Mouse (Mus musculus) lung, postnatal 0 days (tissue): ENCODE measurements around the gene Map3k14. TPM values are rescaled to one million over a fixed set of nuclear protein-coding genes. Genes with fewer than 3 reads are reported as not detected.
"Not testable (repeated sequence)": the region's sequence is repeated elsewhere in the genome, so short reads cannot be mapped to it uniquely, and the experiment has no call there.

Experiments used
- ATAC-seq: fragments of 200-750 bp; cut with Nextera tagmentation; 2 replicates; pipeline ENCODE4 v1.8.0; 2017; ENCODE audit warnings: moderate library complexity
- DNase-seq: peaks from one replicate; pipeline ENCODE4 v3.0.0-alpha.2; 2016; ENCODE audit warnings: low spot score
- H3K27ac ChIP-seq: fragments of 300-500 bp; sonication (generic); 2 replicates; pipeline ENCODE4 v1.5.1; 2014; ENCODE audit warnings: antibody characterized with exemption, mild to moderate bottlenecking, low read length, mixed read lengths
- H3K27me3 ChIP-seq: fragments of 300-500 bp; sonication (generic); replicated peaks from 2 replicates; pipeline ENCODE4 v1.6.1; 2014; ENCODE audit warnings: low read length, mixed read lengths; ENCODE audit not compliant: insufficient read depth
- H3K36me3 ChIP-seq: fragments of 300-500 bp; sonication (generic); 2 replicates; pipeline ENCODE4 v1.6.1; 2014; ENCODE audit warnings: low read length, mixed read lengths; ENCODE audit not compliant: insufficient read depth
- H3K4me1 ChIP-seq: fragments of 300-500 bp; sonication (generic); 2 replicates; pipeline ENCODE4 v1.6.1; 2014; ENCODE audit warnings: antibody characterized with exemption, low read depth, low read length, mixed read lengths; ENCODE audit not compliant: insufficient read depth
- H3K4me2 ChIP-seq: fragments of 300-500 bp; sonication (generic); replicated peaks from 2 replicates; pipeline ENCODE4 v1.6.1; 2014; ENCODE audit warnings: low read depth, mild to moderate bottlenecking, low read length, moderate library complexity, mixed read lengths
- H3K4me3 ChIP-seq: fragments of 300-500 bp; sonication (generic); 2 replicates; pipeline ENCODE4 v1.5.1; 2014; ENCODE audit warnings: low read depth, low read length
- H3K9ac ChIP-seq: fragments of 300-500 bp; sonication (generic); replicated peaks from 2 replicates; pipeline ENCODE4 v1.6.1; 2014; ENCODE audit warnings: low read depth, mild to moderate bottlenecking
- H3K9me3 ChIP-seq: fragments of 300-500 bp; sonication (generic); 2 replicates; pipeline ENCODE4 v1.6.1; 2016; ENCODE audit warnings: low read length, mixed read lengths
- CTCF ChIP-seq: IDR thresholded peaks from 2 replicates; pipeline ENCODE4 v1.5.1; 2016; ENCODE audit warnings: antibody characterized with exemption, mild to moderate bottlenecking
- EP300 ChIP-seq: IDR thresholded peaks from 2 replicates; pipeline ENCODE4 v1.6.1; 2016; ENCODE audit warnings: antibody characterized with exemption, mild to moderate bottlenecking, control low read depth
- WGBS: fragments of 180-500 bp; shearing (Covaris S2); extraction: QIAGEN DNeasy Blood & Tissue Kit; methylation state at CpG from one replicate; pipeline ENCODE4 v1.1.7; 2014; 5-methylcytosine and 5-hydroxymethylcytosine counted together
- polyA plus RNA-seq: library from polyadenylated mRNA; unstranded; fragments of >200 nt; fragmentation: Nextera tagmentation; extraction: Ambion mirVana; gene quantifications from 2 replicates; pipeline ENCODE4 v1.2.1, GENCODE M21; 2015

Gene Map3k14
- polyA plus RNA-seq, 1 experiment from 2014 or later, result 2.6 TPM

DNA sequence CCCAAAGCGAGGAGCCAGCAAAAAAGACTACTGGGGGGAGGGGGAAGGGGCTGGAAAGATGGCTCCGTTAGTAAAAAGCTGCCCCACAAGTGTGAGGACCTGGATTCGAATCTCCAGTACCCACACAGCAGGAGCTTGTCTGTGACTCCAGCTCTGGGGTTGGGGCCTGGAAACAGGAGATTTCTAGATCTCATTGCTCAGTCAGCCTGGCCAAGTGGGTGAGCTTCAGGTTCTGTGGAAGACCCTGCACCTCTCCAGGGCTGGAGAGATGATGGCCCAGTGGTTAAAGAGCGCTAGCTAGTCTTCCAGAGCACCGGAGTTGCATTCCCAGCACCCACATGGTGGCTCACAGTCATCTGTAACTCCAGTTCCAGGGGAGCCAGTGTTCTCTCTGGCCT, 25.6 kb upstream of the Map3k14 start:
- Histone ChIP-seq H3K9me3 (no peaks in the 10 kb centered on the region), H3K4me3 (no peak overlapping the region), H3K36me3 (no peaks in the 10 kb centered on the region), H3K27ac (peak overlapping the region; percentile 75), H3K4me1 (peaks cover 14% of the 10 kb centered on the region; the same call in 1 of the 2 replicates), H3K4me2 (no peak overlapping the region), H3K9ac (no peak overlapping the region), H3K27me3 (no peaks in the 10 kb centered on the region)
- 60% methylated on average over 5 of the region's 5 CpGs for WGBS
- no peak for TF ChIP-seq CTCF
- TF ChIP-seq EP300, result no peak
- DNase-seq (no peak), ATAC-seq (no peak)

DNA sequence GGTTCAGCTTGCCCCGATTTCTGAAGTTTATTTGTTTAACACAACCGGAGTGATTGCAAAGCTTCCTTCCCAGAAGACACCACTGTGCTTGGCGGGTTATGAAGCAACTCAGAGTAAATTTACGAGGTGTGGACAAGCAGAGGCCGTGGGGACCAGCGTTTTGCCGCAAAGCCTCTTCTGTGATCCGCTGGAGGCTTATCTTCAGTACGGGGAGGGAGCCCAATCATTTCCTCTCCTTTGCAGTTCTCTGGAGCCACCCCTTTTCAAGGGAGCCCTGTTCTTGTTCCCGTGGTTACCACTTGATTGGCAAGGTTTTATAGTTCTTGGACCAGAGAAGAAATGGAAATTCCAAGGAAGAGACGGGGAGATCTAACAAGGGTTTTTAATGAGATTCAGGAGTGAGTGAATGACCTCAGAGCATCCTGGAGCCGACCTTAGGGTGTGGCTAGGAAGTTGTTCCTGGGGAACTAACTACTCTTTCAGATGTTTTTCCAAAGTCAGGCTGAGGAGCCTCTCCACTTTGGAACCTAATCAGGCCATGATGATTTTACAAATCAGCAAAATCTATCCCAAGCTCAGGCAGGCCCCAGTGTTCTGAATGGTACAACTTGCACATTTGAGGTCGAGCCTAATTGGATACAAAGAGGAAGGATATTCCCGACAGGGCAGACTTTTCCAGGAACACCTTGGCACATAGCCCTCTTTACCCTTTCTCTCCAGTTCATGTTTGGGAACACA, 25.0 kb upstream of the Map3k14 start:
- peaks cover 14% of the 10 kb centered on the region; the same call in 1 of the 2 replicates for H3K4me1 ChIP-seq
- H3K27ac ChIP-seq, result peak overlapping the region; percentile 75
- DNase-seq, result peak; percentile 90
- no peak overlapping the region for H3K4me3 ChIP-seq
- no peak overlapping the region for H3K9ac ChIP-seq
- TF ChIP-seq CTCF (no peak), EP300 (peak; percentile 76)
- 3% methylated on average over 14 of the region's 14 CpGs for WGBS
- H3K4me2 ChIP-seq, result no peak overlapping the region
- H3K9me3 ChIP-seq, result no peaks in the 10 kb centered on the region
- H3K27me3 ChIP-seq, result no peaks in the 10 kb centered on the region
- peak; percentile 87 for ATAC-seq
- no peaks in the 10 kb centered on the region for H3K36me3 ChIP-seq

DNA sequence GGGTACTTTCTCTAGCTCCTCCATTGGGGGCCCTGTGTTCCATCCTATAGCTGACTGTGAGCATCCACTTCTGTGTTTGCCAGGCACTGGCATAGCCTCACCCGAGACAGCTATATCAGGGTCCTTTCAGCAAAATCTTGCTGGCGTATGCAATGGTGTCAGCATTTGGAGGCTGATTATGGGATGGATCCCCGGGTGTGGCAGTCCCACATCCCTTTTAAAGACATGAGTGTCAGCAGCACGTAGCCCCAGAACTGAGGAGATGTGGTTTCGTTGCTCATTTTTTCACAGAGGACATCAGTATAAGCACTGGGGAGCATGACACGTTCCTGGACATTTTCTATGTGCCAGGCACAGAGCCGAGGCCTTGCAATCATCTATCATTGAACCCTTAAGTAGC, 23.6 kb upstream of the Map3k14 start:
- DNase-seq, result not testable (repeated sequence)
- 82% methylated on average over 7 of the region's 7 CpGs for WGBS

DNA sequence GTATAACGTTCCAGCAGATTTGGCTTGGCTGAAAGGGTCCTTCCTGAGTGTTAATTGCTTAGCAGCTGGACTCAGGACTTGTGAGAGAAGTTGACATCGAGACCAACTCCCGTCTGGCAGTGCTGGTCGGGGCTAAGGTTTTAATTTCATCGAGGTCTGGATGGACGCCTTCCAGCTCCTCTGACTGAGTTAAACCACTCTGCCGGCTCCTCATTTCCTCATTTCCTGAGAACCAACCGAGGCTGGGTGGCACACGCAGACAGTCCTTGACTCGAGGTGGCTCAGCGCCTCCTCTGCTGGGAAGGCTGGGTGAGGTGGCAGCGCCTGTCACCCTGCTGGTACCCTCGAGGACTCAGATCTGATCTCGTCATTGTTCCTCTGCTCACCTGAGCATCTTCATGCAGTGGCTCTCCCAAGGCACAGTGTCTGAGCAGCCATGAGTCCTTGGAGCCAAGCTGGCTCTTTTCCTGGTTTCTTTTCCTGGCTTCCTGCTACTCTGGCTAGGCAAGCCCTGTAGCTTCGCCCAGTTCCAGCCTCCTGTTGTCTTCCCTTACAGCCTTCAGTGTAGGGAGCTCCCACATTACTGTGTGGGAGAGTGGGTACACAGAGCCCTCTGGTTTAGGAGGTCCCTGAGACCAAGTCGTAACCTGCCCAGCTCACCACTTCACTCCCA, 21.2 kb upstream of the Map3k14 start:
- Histone ChIP-seq H3K36me3 (no peaks in the 10 kb centered on the region), H3K9me3 (no peaks in the 10 kb centered on the region), H3K9ac (no peak overlapping the region), H3K27me3 (no peaks in the 10 kb centered on the region), H3K4me2 (no peak overlapping the region), H3K4me3 (no peak overlapping the region), H3K27ac (0 out of 2 replicates have a peak overlapping the region, but pooled peaks have one; percentile 26), H3K4me1 (peaks cover 14% of the 10 kb centered on the region; the same call in 1 of the 2 replicates)
- TF ChIP-seq CTCF (no peak), EP300 (no peak)
- WGBS, result 55% methylated on average over 16 of the region's 16 CpGs
- ATAC-seq, result no peak
- no peak for DNase-seq

More for the DNA sequence above, 23.6 kb upstream of the Map3k14 start:
- ATAC-seq, H3K9ac ChIP-seq, H3K27me3 ChIP-seq, H3K4me2 ChIP-seq, H3K27ac ChIP-seq, H3K36me3 ChIP-seq, H3K4me3 ChIP-seq, H3K9me3 ChIP-seq: not testable (repeated sequence)
- H3K4me1 ChIP-seq, result peaks cover 14% of the 10 kb centered on the region; the same call in 1 of the 2 replicates

DNA sequence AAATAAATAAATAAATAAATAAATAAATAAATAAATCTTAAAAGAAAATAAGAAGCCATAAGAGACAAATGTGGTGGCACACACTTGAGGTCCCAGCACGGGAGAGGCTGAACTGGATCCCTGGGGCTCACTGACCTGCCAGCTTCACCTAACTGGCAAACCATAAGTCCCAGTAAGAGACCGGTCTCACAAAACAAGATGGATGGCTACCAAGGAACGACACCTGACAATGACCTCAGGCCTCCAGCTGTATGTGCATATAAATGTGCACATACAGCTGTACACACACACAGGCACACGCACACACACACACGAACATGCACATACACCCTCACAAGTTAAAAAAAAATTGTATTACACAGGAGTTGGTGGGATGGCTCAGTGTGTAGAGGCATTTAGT, 19.6 kb upstream of the Map3k14 start:
- no peak for ATAC-seq
- H3K4me3 ChIP-seq, result no peak overlapping the region
- no peaks in the 10 kb centered on the region for H3K27me3 ChIP-seq
- H3K27ac ChIP-seq, result no peak overlapping the region
- no peaks in the 10 kb centered on the region for H3K9me3 ChIP-seq
- H3K4me1 ChIP-seq, result peaks cover 6% of the 10 kb centered on the region; the same call in 1 of the 2 replicates
- DNase-seq, result no peak
- H3K36me3 ChIP-seq, result no peaks in the 10 kb centered on the region
- TF ChIP-seq EP300, result no peak
- TF ChIP-seq CTCF, result no peak
- no peak overlapping the region for H3K9ac ChIP-seq
- WGBS, result 92% methylated on average over 5 of the region's 5 CpGs
- no peak overlapping the region for H3K4me2 ChIP-seq

DNA sequence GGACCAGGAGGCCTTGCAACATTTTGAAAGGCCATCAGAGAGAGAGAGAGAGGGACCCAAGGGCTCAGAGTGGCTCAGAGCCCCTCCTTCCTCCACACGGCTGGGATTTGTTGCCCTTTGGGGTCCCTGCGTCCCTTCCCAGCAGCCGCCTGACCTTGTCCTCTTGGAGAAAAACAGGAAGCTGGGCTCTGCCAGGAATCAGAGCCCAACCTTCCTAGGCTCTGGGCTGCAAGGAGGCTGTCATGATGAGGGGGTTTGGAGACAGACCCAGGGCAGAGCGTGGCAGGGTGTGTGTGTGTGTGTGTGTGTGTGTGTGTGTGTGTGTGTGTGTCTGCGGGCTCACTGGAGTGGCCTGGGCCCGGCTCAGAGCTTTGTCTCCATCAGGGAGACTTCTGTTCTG, 18.7 kb upstream of the Map3k14 start:
- ATAC-seq, result peak; percentile 90
- Histone ChIP-seq H3K36me3 (no peaks in the 10 kb centered on the region), H3K9ac (no peak overlapping the region), H3K4me2 (no peak overlapping the region), H3K4me1 (no peaks in the 10 kb centered on the region), H3K27me3 (no peaks in the 10 kb centered on the region), H3K4me3 (no peak overlapping the region), H3K27ac (peak overlapping the region; percentile 72), H3K9me3 (no peaks in the 10 kb centered on the region)
- peak; percentile 77 for DNase-seq
- 28% methylated on average over 6 of the region's 6 CpGs for WGBS
- TF ChIP-seq CTCF, result no peak
- TF ChIP-seq EP300, result peak; percentile 67; the same call in 1 of the 2 replicates
